Mouse (Mus musculus) G1E (cell line): ENCODE measurements around the gene Ppm1h.

Source experiments
- CTCF ChIP-seq: IDR thresholded peaks from 2 replicates; pipeline ENCODE4 v1.5.1; 2012; ENCODE audit warnings: low read depth, low read length, inconsistent platforms, mixed read lengths
- GATA1 ChIP-seq: IDR thresholded peaks from 2 replicates; pipeline ENCODE4 v1.6.1; 2012; ENCODE audit warnings: borderline replicate concordance, low read length, inconsistent platforms, mixed read lengths
- GATA2 ChIP-seq: IDR thresholded peaks from 2 replicates; pipeline ENCODE4 v1.6.1; 2012; ENCODE audit warnings: low read depth, low read length, inconsistent platforms, borderline replicate concordance
- TAL1 ChIP-seq: conservative IDR thresholded peaks from 2 replicates; pipeline ENCODE4 v1.6.1; 2012; ENCODE audit warnings: low read depth, low read length, inconsistent platforms, mixed read lengths

DNA sequence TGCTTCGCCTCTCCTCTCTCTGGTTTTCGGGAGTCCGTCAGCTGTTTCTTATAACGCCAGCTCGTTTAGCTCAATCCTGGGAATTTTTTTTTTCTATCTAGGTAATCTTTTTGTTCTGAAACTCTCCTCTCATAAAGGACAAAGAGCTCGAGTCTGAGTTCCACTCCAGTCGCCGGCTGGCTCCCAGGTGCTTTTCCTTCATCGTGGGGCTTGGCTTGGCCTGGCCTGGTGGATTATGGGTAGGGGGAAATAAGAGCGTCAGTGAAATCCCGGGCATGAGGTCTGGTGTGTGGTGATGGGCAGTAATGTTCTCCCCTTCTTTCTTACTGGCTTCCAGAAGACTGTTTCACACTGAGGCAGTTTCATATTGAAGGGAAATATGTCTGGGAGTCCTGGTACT is 234.8 kb downstream of the Ppm1h start:
- no peak for TF ChIP-seq CTCF
- no peak for TF ChIP-seq GATA1
- no peak for TF ChIP-seq GATA2
- TF ChIP-seq TAL1 = no peak
